Mouse (Mus musculus) intestine, embryonic 15.5 days (tissue): ENCODE measurements around the gene Tex48. TPM values are rescaled to one million over a fixed set of nuclear protein-coding genes. Genes with fewer than 3 reads are reported as not detected.
A peak's percentile ranks its signal among the peaks of the same experiment; 100 is the strongest.

Experiments
- ATAC-seq: fragments of 200-750 bp; cut with Nextera tagmentation; 2 replicates; pipeline ENCODE4 v1.8.0; 2017; ENCODE audit warnings: moderate TSS enrichment, moderate library complexity
- H3K27ac ChIP-seq: fragments of 300-500 bp; sonication (generic); 2 replicates; pipeline ENCODE4 v1.5.1; 2015; ENCODE audit warnings: mild to moderate bottlenecking, inconsistent platforms
- H3K27me3 ChIP-seq: fragments of 300-500 bp; sonication (generic); replicated peaks from 2 replicates; pipeline ENCODE4 v1.6.1; 2015; ENCODE audit warnings: inconsistent platforms
- H3K36me3 ChIP-seq: fragments of 300-500 bp; sonication (generic); 2 replicates; pipeline ENCODE4 v1.6.1; 2015; ENCODE audit warnings: inconsistent platforms
- H3K4me1 ChIP-seq: fragments of 300-500 bp; sonication (generic); replicated peaks from 2 replicates; pipeline ENCODE4 v1.6.1; 2015; ENCODE audit warnings: inconsistent platforms
- H3K4me2 ChIP-seq: fragments of 300-500 bp; sonication (generic); replicated peaks from 2 replicates; pipeline ENCODE4 v1.6.1; 2015; ENCODE audit warnings: mild to moderate bottlenecking, inconsistent platforms
- H3K4me3 ChIP-seq: fragments of 300-500 bp; sonication (generic); replicated peaks from 2 replicates; pipeline ENCODE4 v1.5.1; 2015; ENCODE audit warnings: inconsistent platforms
- H3K9ac ChIP-seq: fragments of 300-500 bp; sonication (generic); 2 replicates; pipeline ENCODE4 v1.6.1; 2015; ENCODE audit warnings: inconsistent platforms
- H3K9me3 ChIP-seq: fragments of 300-500 bp; sonication (generic); 2 replicates; pipeline ENCODE4 v1.6.1; 2016; ENCODE audit warnings: inconsistent platforms
- WGBS: fragments of 180-500 bp; shearing (Covaris S2); methylation state at CpG from one replicate; pipeline ENCODE4 v1.1.7; 2015; 5-methylcytosine and 5-hydroxymethylcytosine counted together
- polyA plus RNA-seq: library from polyadenylated mRNA; unstranded; fragments of >200 nt; fragmentation: Nextera tagmentation; extraction: Ambion mirVana; gene quantifications from 2 replicates; pipeline ENCODE4 v1.2.1, GENCODE M21; 2015

Tex48 gene
- polyA plus RNA-seq, 1 experiment from 2014 or later = not detected

DNA sequence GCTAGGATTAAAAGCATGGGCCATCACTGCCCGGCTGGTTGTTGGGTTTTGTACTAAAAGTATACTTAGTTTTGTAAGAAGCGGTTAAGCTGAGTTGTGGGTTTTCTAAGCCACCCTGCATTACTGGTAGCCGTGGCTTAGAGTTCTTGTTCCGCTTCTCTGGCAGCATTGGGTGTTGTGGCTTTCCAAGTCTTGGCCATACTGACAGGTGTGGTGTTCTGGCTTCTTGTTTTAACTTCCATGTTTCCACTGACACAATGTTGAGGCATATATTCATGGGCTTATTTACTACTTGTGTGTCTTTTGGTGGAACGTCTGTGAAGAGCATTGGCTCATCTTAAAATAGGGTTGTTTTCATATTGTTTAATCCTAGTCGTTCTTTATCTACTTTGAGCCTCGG lies 32.2 kb downstream of the Tex48 start:
- 85% methylated on average over 7 of the region's 7 CpGs for WGBS
- no peak overlapping the region for H3K4me2 ChIP-seq
- H3K9me3 ChIP-seq = no peaks in the 10 kb centered on the region
- no peaks in the 10 kb centered on the region for H3K27me3 ChIP-seq
- ATAC-seq = no peak
- H3K4me1 ChIP-seq = peaks cover 7% of the 10 kb centered on the region
- H3K27ac ChIP-seq = no peak overlapping the region
- no peak overlapping the region for H3K4me3 ChIP-seq
- no peaks in the 10 kb centered on the region for H3K36me3 ChIP-seq
- H3K9ac ChIP-seq = no peak overlapping the region

- no peaks in the 10 kb centered on the region for H3K9me3 ChIP-seq
- no peak overlapping the region for H3K4me3 ChIP-seq
- 68% methylated on average over 2 of the region's 2 CpGs for WGBS
- H3K9ac ChIP-seq = no peak overlapping the region
- H3K27ac ChIP-seq = no peak overlapping the region
- H3K27me3 ChIP-seq = no peaks in the 10 kb centered on the region
- no peak for ATAC-seq
- H3K4me2 ChIP-seq = no peak overlapping the region
- H3K4me1 ChIP-seq = no peaks in the 10 kb centered on the region
- H3K36me3 ChIP-seq = 0 out of 2 replicates have a peak, but pooled peaks cover 2% of the 10 kb centered on the region
These were observed 36.0 kb downstream of the Tex48 start for GRCm38 (mm10) chr4:63586240-63586639.

- Histone ChIP-seq H3K4me1 (no peaks in the 10 kb centered on the region), H3K9ac (no peak overlapping the region), H3K4me2 (no peak overlapping the region), H3K4me3 (no peak overlapping the region), H3K36me3 (0 out of 2 replicates have a peak, but pooled peaks cover 2% of the 10 kb centered on the region), H3K27me3 (no peaks in the 10 kb centered on the region), H3K9me3 (no peaks in the 10 kb centered on the region), H3K27ac (no peak overlapping the region)
- WGBS = 93% methylated on average over 10 of the region's 10 CpGs
- ATAC-seq = no peak
These were observed 37.0 kb downstream of the Tex48 start for GRCm38 (mm10) chr4:63585216-63585615.

DNA sequence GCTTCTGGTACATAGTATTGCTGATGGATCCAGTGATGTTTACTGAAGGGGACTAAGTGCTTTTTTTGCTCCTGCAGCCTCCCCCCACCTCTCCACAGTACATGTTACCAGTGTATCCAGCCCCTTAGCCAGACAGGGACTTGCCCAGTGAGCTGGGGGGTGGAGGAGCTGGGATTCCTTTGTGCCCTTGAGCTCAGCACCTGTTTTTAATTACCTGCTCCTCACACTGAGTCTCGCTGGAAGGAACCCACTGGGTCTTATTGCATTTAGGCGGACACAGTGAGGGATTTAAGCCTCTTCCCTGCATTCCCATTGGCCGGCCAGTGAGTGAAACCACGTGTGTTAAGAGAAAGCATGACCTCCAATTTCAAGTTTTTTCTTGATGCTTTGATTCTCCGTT lies 39.6 kb downstream of the Tex48 start:
- no peak overlapping the region for H3K4me3 ChIP-seq
- WGBS = 83% methylated on average over 5 of the region's 5 CpGs
- no peaks in the 10 kb centered on the region for H3K9me3 ChIP-seq
- no peak overlapping the region for H3K27ac ChIP-seq
- H3K27me3 ChIP-seq = no peaks in the 10 kb centered on the region
- H3K9ac ChIP-seq = no peak overlapping the region
- 0 out of 2 replicates have a peak, but pooled peaks cover 4% of the 10 kb centered on the region for H3K4me1 ChIP-seq
- no peak for ATAC-seq
- H3K36me3 ChIP-seq = 0 out of 2 replicates have a peak, but pooled peaks cover 2% of the 10 kb centered on the region
- no peak overlapping the region for H3K4me2 ChIP-seq

- H3K27ac ChIP-seq = no peak overlapping the region
These were observed 42.1 kb downstream of the Tex48 start for GRCm38 (mm10) chr4:63580078-63580477.

GRCm38 (mm10) chr4:63579649-63580048 lies 42.6 kb downstream of the Tex48 start:
- ATAC-seq = no peak
- Histone ChIP-seq H3K9me3 (no peaks in the 10 kb centered on the region), H3K9ac (no peak overlapping the region), H3K4me3 (no peak overlapping the region), H3K4me1 (0 out of 2 replicates have a peak, but pooled peaks cover 4% of the 10 kb centered on the region), H3K27ac (no peak overlapping the region), H3K36me3 (0 out of 2 replicates have a peak, but pooled peaks cover 6% of the 10 kb centered on the region), H3K4me2 (no peak overlapping the region), H3K27me3 (no peaks in the 10 kb centered on the region)
- WGBS = 88% methylated on average over 14 of the region's 14 CpGs

More at GRCm38 (mm10) chr4:63580078-63580477, 42.1 kb downstream of the Tex48 start:
- Histone ChIP-seq H3K4me3 (no peak overlapping the region), H3K9me3 (no peaks in the 10 kb centered on the region), H3K9ac (no peak overlapping the region), H3K4me2 (no peak overlapping the region), H3K27me3 (no peaks in the 10 kb centered on the region), H3K36me3 (0 out of 2 replicates have a peak, but pooled peaks cover 6% of the 10 kb centered on the region), H3K4me1 (0 out of 2 replicates have a peak, but pooled peaks cover 4% of the 10 kb centered on the region)
- WGBS = 53% methylated on average over 6 of the region's 6 CpGs
- ATAC-seq = no peak

DNA sequence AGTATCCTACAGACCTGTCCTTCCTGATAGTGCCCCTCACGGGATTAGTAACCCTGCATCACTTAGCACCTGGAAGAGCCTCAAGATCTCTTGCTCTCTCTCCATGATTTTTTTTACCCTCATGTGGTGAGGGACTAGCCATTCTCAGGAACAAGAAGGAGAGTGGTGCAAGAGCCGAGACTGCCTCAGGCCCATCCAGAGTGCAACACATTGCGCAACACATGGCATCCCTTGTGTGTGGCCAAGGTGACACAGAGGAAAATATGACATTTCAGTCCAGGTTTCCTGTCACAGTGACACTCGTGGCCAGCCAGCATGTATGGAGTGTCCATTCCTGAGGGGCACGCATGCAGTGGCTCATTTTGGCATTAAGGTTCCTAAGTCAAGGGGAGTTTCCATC lies 49.6 kb downstream of the Tex48 start:
- Histone ChIP-seq H3K9me3 (no peaks in the 10 kb centered on the region), H3K27me3 (no peaks in the 10 kb centered on the region), H3K4me2 (no peak overlapping the region), H3K4me3 (no peak overlapping the region), H3K27ac (no peak overlapping the region), H3K4me1 (no peaks in the 10 kb centered on the region), H3K36me3 (peaks cover 12% of the 10 kb centered on the region; the same call in 1 of the 2 replicates), H3K9ac (no peak overlapping the region)
- ATAC-seq = no peak
- 90% methylated on average over 5 of the region's 5 CpGs for WGBS

DNA sequence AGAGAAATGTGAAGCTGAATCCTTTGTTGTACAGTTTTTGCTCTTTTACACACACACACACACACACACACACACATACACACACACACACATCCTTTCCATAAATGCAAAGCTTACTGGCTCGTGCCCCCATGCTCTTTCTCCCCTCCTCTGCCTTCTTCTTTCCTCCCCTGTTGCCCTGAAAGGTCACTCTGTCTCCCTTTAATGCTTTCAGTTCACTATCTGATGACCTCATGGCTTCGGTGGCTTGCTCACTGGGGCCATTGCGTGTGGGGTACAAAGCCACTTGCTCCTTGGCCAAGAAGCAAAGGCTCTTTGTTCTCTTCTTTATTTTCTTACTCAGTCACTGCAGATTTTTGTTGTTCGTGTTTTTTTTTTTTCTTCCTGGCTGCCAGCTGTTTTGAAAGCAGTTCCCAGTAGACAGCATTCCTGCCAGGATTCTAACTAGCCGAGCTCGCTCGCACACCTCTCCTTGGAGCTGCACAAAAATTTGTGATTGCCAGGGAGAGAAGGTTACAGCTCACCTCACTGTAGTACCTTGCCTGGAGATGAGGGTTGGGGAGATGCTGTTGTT lies 51.9 kb downstream of the Tex48 start:
- Histone ChIP-seq H3K4me1 (no peaks in the 10 kb centered on the region), H3K9me3 (no peaks in the 10 kb centered on the region), H3K36me3 (peaks cover 9% of the 10 kb centered on the region; the same call in 1 of the 2 replicates), H3K4me3 (no peak overlapping the region), H3K27me3 (no peaks in the 10 kb centered on the region), H3K27ac (no peak overlapping the region), H3K4me2 (no peak overlapping the region), H3K9ac (no peak overlapping the region)
- 51% methylated on average over 7 of the region's 7 CpGs for WGBS
- no peak for ATAC-seq

GRCm38 (mm10) chr4:63569322-63569721 lies 52.9 kb downstream of the Tex48 start:
- no peak overlapping the region for H3K27ac ChIP-seq
- H3K9me3 ChIP-seq = no peaks in the 10 kb centered on the region
- no peaks in the 10 kb centered on the region for H3K4me1 ChIP-seq
- H3K4me3 ChIP-seq = no peak overlapping the region
- no peaks in the 10 kb centered on the region for H3K27me3 ChIP-seq
- H3K9ac ChIP-seq = no peak overlapping the region
- no peak overlapping the region for H3K4me2 ChIP-seq
- peaks cover 9% of the 10 kb centered on the region; the same call in 1 of the 2 replicates for H3K36me3 ChIP-seq
- WGBS = 86% methylated on average over 8 of the region's 8 CpGs
- ATAC-seq = no peak

DNA sequence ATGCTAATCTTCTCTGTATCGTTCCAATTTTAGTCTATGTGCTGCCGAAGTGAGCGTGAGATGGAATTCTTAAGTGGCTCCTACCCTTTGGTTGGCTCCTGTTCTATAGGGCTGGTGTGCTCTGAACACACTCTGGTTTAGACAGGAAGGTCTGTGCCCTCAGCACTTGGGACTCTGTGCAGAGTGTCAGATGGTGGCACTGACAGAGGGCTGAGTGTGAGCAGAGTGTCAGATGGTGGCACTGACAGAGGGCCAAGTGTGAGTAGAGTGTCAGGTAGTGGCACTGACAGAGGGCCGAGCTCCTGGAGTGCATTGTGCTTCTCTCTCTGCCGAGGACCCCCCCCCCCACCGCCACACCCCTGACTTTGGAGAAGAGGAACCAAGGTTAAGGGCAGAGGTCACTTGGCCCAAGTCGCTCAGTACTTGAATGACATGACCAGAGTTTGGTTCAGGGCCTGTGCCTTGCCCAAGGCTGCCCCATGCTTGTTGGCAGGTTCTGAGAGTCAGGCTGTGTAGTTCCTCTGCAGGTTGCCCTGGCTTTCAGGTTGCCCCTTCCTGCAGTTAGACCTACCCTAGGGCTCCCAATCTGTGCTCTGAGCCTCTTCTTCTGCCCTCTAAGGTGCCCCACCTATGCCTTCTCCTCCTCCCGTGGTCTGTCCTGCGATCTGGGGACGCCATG lies 54.4 kb downstream of the Tex48 start:
- no peaks in the 10 kb centered on the region for H3K27me3 ChIP-seq
- ATAC-seq = no peak
- H3K4me2 ChIP-seq = no peak overlapping the region
- no peaks in the 10 kb centered on the region for H3K9me3 ChIP-seq
- no peak overlapping the region for H3K4me3 ChIP-seq
- WGBS = 87% methylated on average over 10 of the region's 10 CpGs
- 0 out of 2 replicates have a peak, but pooled peaks cover 2% of the 10 kb centered on the region for H3K36me3 ChIP-seq
- H3K4me1 ChIP-seq = no peaks in the 10 kb centered on the region
- H3K27ac ChIP-seq = no peak overlapping the region
- no peak overlapping the region for H3K9ac ChIP-seq

GRCm38 (mm10) chr4:63562742-63563141 lies 59.5 kb downstream of the Tex48 start:
- no peak overlapping the region for H3K9ac ChIP-seq
- no peak overlapping the region for H3K4me3 ChIP-seq
- 86% methylated on average over 4 of the region's 4 CpGs for WGBS
- ATAC-seq = no peak
- 0 out of 2 replicates have a peak overlapping the region, but pooled peaks have one; percentile 41 for H3K4me2 ChIP-seq
- H3K9me3 ChIP-seq = no peaks in the 10 kb centered on the region
- H3K4me1 ChIP-seq = peaks cover 34% of the 10 kb centered on the region
- H3K27me3 ChIP-seq = no peaks in the 10 kb centered on the region
- H3K27ac ChIP-seq = peak overlapping the region; percentile 77
- no peaks in the 10 kb centered on the region for H3K36me3 ChIP-seq

DNA sequence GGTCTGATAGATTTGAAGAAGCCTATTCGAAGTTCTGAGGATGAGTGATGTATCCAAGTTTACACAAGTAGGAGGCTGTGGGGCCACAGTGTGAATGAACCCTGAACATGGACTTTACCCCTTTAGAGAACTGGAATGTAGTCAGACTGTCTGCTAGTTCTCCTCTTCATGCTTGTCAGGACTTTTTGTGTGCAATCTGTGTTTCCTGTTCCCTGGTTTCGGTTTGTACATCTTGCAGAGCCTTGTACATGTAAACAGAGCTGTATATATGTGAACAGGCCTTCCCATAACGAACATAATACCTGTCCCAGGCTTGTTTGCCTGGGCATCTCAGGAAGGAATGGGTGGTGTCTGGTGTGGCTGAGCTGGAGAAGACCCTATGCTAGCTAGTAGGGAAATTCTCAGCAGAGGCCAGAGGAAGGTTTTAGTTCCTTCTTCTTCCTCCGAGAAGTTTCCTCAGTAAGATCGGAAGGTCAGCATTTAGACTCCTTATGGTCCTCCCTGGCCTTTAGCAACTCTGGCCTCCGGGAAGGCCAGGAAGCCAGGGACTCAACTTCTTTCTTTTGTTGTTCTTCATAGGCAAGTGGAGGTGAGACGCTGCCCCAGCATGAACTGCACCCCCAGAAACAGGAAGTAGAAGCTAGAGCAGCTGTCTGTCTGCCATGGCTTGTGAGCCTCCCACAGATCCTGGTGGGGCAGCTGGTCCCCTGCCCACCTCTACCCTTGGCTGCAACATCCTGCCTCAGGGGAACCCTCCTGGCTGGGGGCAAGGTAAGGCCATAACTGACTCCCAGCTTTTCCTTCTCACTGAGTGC lies 60.2 kb downstream of the Tex48 start:
- Histone ChIP-seq H3K27ac (peak overlapping the region; percentile 77), H3K36me3 (no peaks in the 10 kb centered on the region), H3K4me1 (peaks cover 41% of the 10 kb centered on the region), H3K4me2 (peak overlapping the region; percentile 41), H3K9me3 (no peaks in the 10 kb centered on the region), H3K9ac (no peak overlapping the region), H3K27me3 (no peaks in the 10 kb centered on the region), H3K4me3 (no peak overlapping the region)
- ATAC-seq = peak; percentile 62
- WGBS = 43% methylated on average over 7 of the region's 7 CpGs
